Mouse (Mus musculus) hindbrain, postnatal 0 days (tissue): ENCODE results near the gene Trak1. TPM values are rescaled to one million over a fixed set of nuclear protein-coding genes. Genes with fewer than 3 reads are reported as not detected.
A peak's percentile ranks its signal among the peaks of the same experiment; 100 is the strongest.

Experiments used
- ATAC-seq: fragments of 200-750 bp; cut with Nextera tagmentation; 2 replicates; pipeline ENCODE4 v1.8.0; 2017; ENCODE audit warnings: mild to moderate bottlenecking, moderate TSS enrichment, moderate library complexity
- DNase-seq: peaks from one replicate; pipeline ENCODE4 v3.0.0-alpha.2; 2015; ENCODE audit warnings: low spot score
- H3K27ac ChIP-seq: fragments of 300-500 bp; sonication (generic); 2 replicates; pipeline ENCODE4 v1.5.1; 2014; ENCODE audit warnings: mild to moderate bottlenecking
- H3K27me3 ChIP-seq: fragments of 300-500 bp; sonication (generic); 2 replicates; pipeline ENCODE4 v1.6.1; 2014; ENCODE audit warnings: low read length, mixed read lengths; ENCODE audit not compliant: insufficient read depth
- H3K36me3 ChIP-seq: fragments of 300-500 bp; sonication (generic); 2 replicates; pipeline ENCODE4 v1.6.1; 2014; ENCODE audit warnings: low read length, mixed read lengths; ENCODE audit not compliant: insufficient read depth
- H3K4me1 ChIP-seq: fragments of 300-500 bp; sonication (generic); 2 replicates; pipeline ENCODE4 v1.6.1; 2014; ENCODE audit warnings: antibody characterized with exemption, low read length, mixed read lengths; ENCODE audit not compliant: insufficient read depth
- H3K4me2 ChIP-seq: fragments of 300-500 bp; sonication (generic); 2 replicates; pipeline ENCODE4 v1.6.1; 2014; ENCODE audit warnings: low read depth, mild to moderate bottlenecking, low read length, moderate library complexity, mixed read lengths
- H3K4me3 ChIP-seq: fragments of 300-500 bp; sonication (generic); 2 replicates; pipeline ENCODE4 v1.5.1; 2014; ENCODE audit warnings: low read length
- H3K9ac ChIP-seq: fragments of 300-500 bp; sonication (generic); replicated peaks from 2 replicates; pipeline ENCODE4 v1.6.1; 2014; ENCODE audit warnings: mild to moderate bottlenecking, low read length, moderate library complexity, mixed read lengths
- H3K9me3 ChIP-seq: fragments of 300-500 bp; sonication (generic); 2 replicates; pipeline ENCODE4 v1.6.1; 2016; ENCODE audit warnings: low read length, mixed read lengths
- CTCF ChIP-seq: IDR thresholded peaks from 2 replicates; pipeline ENCODE4 v1.5.1; 2016; ENCODE audit warnings: antibody characterized with exemption, control low read depth, low read depth
- WGBS: fragments of 180-500 bp; shearing (Covaris S2); extraction: QIAGEN DNeasy Blood & Tissue Kit; methylation state at CpG from one replicate; pipeline ENCODE4 v1.1.7; 2014; 5-methylcytosine and 5-hydroxymethylcytosine counted together
- polyA plus RNA-seq: library from polyadenylated mRNA; unstranded; fragments of >200 nt; fragmentation: Nextera tagmentation; extraction: Ambion mirVana; gene quantifications from 2 replicates; pipeline ENCODE4 v1.2.1, GENCODE M21; 2015
- total RNA-seq: library from RNA; depleted of rRNA; stranded (reverse); fragments of >200 nt; gene quantifications from 2 replicates; pipeline ENCODE4 v1.2.3, GENCODE M21; 2014

Gene Trak1
- total and polyA plus RNA-seq, 2 experiments from 2014 or later = 57.8 to 129 TPM

- Histone ChIP-seq H3K4me2 (no peak overlapping the region), H3K4me1 (no peaks in the 10 kb centered on the region), H3K27ac (no peak overlapping the region), H3K4me3 (no peak overlapping the region), H3K36me3 (peaks cover 24% of the 10 kb centered on the region), H3K9ac (no peak overlapping the region), H3K9me3 (no peaks in the 10 kb centered on the region), H3K27me3 (no peaks in the 10 kb centered on the region)
- DNase-seq (peak; percentile 40), ATAC-seq (no peak; the same call in 1 of the 2 replicates)
- no peak for TF ChIP-seq CTCF
- WGBS = 67% methylated on average over 16 of the region's 16 CpGs
These were observed 178.5 kb downstream of the Trak1 start for GRCm38 (mm10) chr9:121475488-121476452.

GRCm38 (mm10) chr9:121477305-121477911 lies 180.1 kb downstream of the Trak1 start:
- peak; percentile 62 for ATAC-seq
- peak; percentile 86 for TF ChIP-seq CTCF
- Histone ChIP-seq H3K4me1 (no peaks in the 10 kb centered on the region), H3K9ac (no peak overlapping the region), H3K27me3 (no peaks in the 10 kb centered on the region), H3K27ac (no peak overlapping the region), H3K4me2 (peak overlapping the region; percentile 39), H3K9me3 (no peaks in the 10 kb centered on the region), H3K36me3 (peaks cover 11% of the 10 kb centered on the region), H3K4me3 (no peak overlapping the region)
- peak; percentile 95 for DNase-seq
- WGBS = 6% methylated on average over 15 of the region's 15 CpGs

- Histone ChIP-seq H3K4me1 (no peaks in the 10 kb centered on the region), H3K36me3 (no peaks in the 10 kb centered on the region), H3K27ac (no peak overlapping the region), H3K4me2 (no peak overlapping the region), H3K9ac (no peak overlapping the region), H3K9me3 (no peaks in the 10 kb centered on the region), H3K27me3 (no peaks in the 10 kb centered on the region), H3K4me3 (no peak overlapping the region)
- DNase-seq (peak; percentile 90), ATAC-seq (peak; percentile 63; the same call in 1 of the 2 replicates)
- TF ChIP-seq CTCF = peak; percentile 92
- 23% methylated on average over 5 of the region's 5 CpGs for WGBS
These were observed 182.2 kb downstream of the Trak1 start for GRCm38 (mm10) chr9:121479453-121479852.

- Histone ChIP-seq H3K27ac (no peak overlapping the region), H3K9ac (no peak overlapping the region), H3K27me3 (no peaks in the 10 kb centered on the region), H3K4me3 (no peak overlapping the region), H3K4me1 (no peaks in the 10 kb centered on the region), H3K36me3 (no peaks in the 10 kb centered on the region), H3K4me2 (no peak overlapping the region), H3K9me3 (no peaks in the 10 kb centered on the region)
- WGBS = 55% methylated on average over 7 of the region's 7 CpGs
- ATAC-seq = no peak
- TF ChIP-seq CTCF = no peak
- no peak for DNase-seq
These were observed 189.9 kb downstream of the Trak1 start for GRCm38 (mm10) chr9:121487216-121487615.

GRCm38 (mm10) chr9:121491592-121492240 lies 194.4 kb downstream of the Trak1 start:
- Histone ChIP-seq H3K36me3 (no peaks in the 10 kb centered on the region), H3K4me2 (no peak overlapping the region), H3K27me3 (peaks cover 23% of the 10 kb centered on the region), H3K4me1 (no peaks in the 10 kb centered on the region), H3K9ac (no peak overlapping the region), H3K27ac (no peak overlapping the region), H3K4me3 (no peak overlapping the region), H3K9me3 (no peaks in the 10 kb centered on the region)
- ATAC-seq (no peak), DNase-seq (no peak)
- WGBS = 65% methylated on average over 11 of the region's 11 CpGs
- no peak for TF ChIP-seq CTCF

- whole genome bisulfite sequencing = 3% methylated on average over 48 of the region's 48 CpGs
- no peak for TF ChIP-seq CTCF
- Histone ChIP-seq H3K9ac (peak overlapping the region; percentile 45; the same call in 1 of the 2 replicates), H3K9me3 (no peaks in the 10 kb centered on the region), H3K4me3 (peak overlapping the region; percentile 35), H3K27me3 (peaks cover 23% of the 10 kb centered on the region), H3K4me1 (no peaks in the 10 kb centered on the region), H3K4me2 (peak overlapping the region; percentile 61), H3K27ac (no peak overlapping the region), H3K36me3 (no peaks in the 10 kb centered on the region)
- DNase-seq (no peak), ATAC-seq (no peak)
These were observed 196.9 kb downstream of the Trak1 start for GRCm38 (mm10) chr9:121494006-121494767.
